Mouse (Mus musculus): Measurements from ENCODE around the gene Kif9. TPM values are rescaled to one million over a fixed set of nuclear protein-coding genes. Genes with fewer than 3 reads are reported as not detected.
A peak's percentile ranks its signal among the peaks of the same experiment; 100 is the strongest.

The Kif9 gene
- total RNA-seq, 1 experiment, result 0.71 TPM

DNA sequence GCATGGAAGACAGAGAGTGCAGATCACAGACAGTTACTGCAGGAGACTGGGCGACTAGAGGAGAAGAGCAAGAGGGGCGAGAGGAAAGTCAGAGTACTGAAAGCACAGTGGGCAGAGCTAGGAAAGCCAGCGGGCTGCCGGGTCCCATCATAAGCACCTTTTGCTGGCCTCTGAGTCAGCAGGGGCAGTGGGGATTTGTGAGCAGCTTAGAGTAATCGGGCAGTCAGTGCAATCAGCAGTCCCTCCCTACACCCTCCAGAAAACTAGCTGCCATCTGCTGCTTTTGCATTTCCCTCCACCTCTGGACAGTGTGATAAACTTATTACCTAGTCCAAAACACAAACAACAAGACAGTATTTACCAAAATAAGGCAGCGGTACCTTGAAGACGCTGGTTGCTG, 14.4 kb upstream of the Kif9 start:
- H3K27ac ChIP-seq (ENCODE audit: insufficient read depth, low read depth, low read length, poor library complexity, severe bottlenecking), result no peak overlapping the region
- no peak overlapping the region for H3K9ac ChIP-seq (ENCODE audit: insufficient read depth, low read depth, low read length, poor library complexity, severe bottlenecking)
- DNase-seq (ENCODE audit: low read depth, low spot score), result no peak
- H3K4me3 ChIP-seq (ENCODE audit: insufficient read depth in 1 of 2, low read depth in 1 of 2, low read length in 2 of 2, poor library complexity in 1 of 2, severe bottlenecking in 1 of 2), result no peak overlapping the region
- in situ Hi-C loops (cut with MboI; ENCODE audit: low sequenced_read_pairs in 2 of 2, unreplicated experiment in 2 of 2), result no loop called here
- TF ChIP-seq HCFC1 (IDR thresholded peaks at IDR 0.05; ENCODE audit: borderline replicate concordance, insufficient read depth, low read length) (no peak), ZC3H11A (IDR thresholded peaks at IDR 0.05; ENCODE audit: borderline replicate concordance, low read depth, low read length) (no peak), MAFK (IDR thresholded peaks at IDR 0.05; ENCODE audit: insufficient read depth, low read depth, low read length) (no peak), ZNF384 (IDR thresholded peaks at IDR 0.05; ENCODE audit: low read depth, low read length) (no peak), CHD2 (IDR thresholded peaks at IDR 0.05; ENCODE audit: low read depth, low read length) (no peak)
- H3K4me1 ChIP-seq (ENCODE audit: control insufficient read depth in 2 of 2, insufficient read depth in 2 of 2, low read length in 2 of 2, poor library complexity in 1 of 2), result no peaks in the 10 kb centered on the region
- no peaks in the 10 kb centered on the region for H3K9me3 ChIP-seq (ENCODE audit: control insufficient read depth, insufficient read depth, low read depth, low read length)
- H3K36me3 ChIP-seq (ENCODE audit: control insufficient read depth, insufficient read depth, low read length, poor library complexity, severe bottlenecking), result no peaks in the 10 kb centered on the region

DNA sequence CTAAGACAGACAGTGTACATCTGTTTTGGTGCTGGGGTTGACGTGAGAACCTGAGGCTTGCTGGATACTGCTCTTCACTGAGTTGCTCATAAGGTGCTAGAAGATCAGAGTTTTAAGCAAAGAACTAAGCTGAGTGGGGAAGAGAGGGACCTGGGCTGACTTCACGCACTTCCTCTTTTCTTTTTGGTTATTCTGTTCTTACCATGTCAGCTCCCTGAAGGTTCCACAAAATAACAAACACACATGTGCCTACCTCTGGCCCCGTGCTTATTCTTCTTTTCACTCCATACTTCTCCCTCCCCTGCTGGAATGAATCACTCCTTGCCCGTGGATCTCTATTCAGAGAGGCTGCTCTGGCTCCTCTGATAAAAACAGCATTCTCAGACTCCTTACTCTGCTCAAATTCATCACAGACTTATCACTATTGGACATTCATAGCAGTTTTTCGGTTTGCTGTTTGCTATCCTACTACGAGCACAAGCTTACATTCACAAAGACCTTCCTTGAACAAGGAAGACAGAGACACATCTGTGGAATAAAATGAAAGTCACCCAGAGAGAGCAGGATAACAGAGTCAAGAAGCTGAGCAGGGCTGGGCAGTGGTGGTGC, 12.7 kb upstream of the Kif9 start:
- in situ Hi-C loops (cut with MboI; ENCODE audit: low sequenced_read_pairs in 2 of 2, unreplicated experiment in 2 of 2), result no loop called here
- Histone ChIP-seq H3K9me3 (ENCODE audit: control insufficient read depth, insufficient read depth, low read depth, low read length) (no peaks in the 10 kb centered on the region), H3K4me1 (ENCODE audit: control insufficient read depth in 2 of 2, insufficient read depth in 2 of 2, low read length in 2 of 2, poor library complexity in 1 of 2) (no peaks in the 10 kb centered on the region), H3K27ac (ENCODE audit: insufficient read depth, low read depth, low read length, poor library complexity, severe bottlenecking) (no peak overlapping the region), H3K36me3 (ENCODE audit: control insufficient read depth, insufficient read depth, low read length, poor library complexity, severe bottlenecking) (no peaks in the 10 kb centered on the region), H3K4me3 (ENCODE audit: insufficient read depth in 1 of 2, low read depth in 1 of 2, low read length in 2 of 2, poor library complexity in 1 of 2, severe bottlenecking in 1 of 2) (no peak overlapping the region), H3K9ac (ENCODE audit: insufficient read depth, low read depth, low read length, poor library complexity, severe bottlenecking) (no peak overlapping the region)
- no peak for DNase-seq (ENCODE audit: low read depth, low spot score)
- TF ChIP-seq HCFC1 (IDR thresholded peaks at IDR 0.05; ENCODE audit: borderline replicate concordance, insufficient read depth, low read length) (no peak), MAFK (IDR thresholded peaks at IDR 0.05; ENCODE audit: insufficient read depth, low read depth, low read length) (no peak), CHD2 (IDR thresholded peaks at IDR 0.05; ENCODE audit: low read depth, low read length) (no peak), ZNF384 (IDR thresholded peaks at IDR 0.05; ENCODE audit: low read depth, low read length) (no peak), ZC3H11A (IDR thresholded peaks at IDR 0.05; ENCODE audit: borderline replicate concordance, low read depth, low read length) (no peak)

DNA sequence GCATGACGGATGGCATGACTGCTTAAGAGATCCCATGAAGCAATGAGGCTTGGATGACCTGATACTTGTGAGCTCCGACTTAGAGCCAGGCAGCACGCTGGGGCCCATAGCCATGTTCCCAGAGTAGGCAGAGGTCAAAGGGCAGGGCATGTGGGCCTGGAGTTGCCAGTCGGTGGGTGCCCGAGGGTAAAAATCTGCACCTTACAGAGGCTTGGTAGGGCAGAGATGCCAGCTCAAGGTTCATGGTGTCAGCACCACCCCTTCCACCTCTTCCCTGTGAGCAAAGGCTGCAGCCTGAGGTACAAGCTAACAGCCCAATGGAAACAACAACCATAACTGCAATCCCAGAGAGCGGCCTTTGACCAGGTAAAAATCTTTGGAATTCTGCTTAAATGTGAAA, 11.4 kb upstream of the Kif9 start:
- in situ Hi-C loops (cut with MboI; ENCODE audit: low sequenced_read_pairs in 2 of 2, unreplicated experiment in 2 of 2), result no loop called here
- no peak for TF ChIP-seq ZNF384 (IDR thresholded peaks at IDR 0.05; ENCODE audit: low read depth, low read length)
- no peak for TF ChIP-seq MAFK (IDR thresholded peaks at IDR 0.05; ENCODE audit: insufficient read depth, low read depth, low read length)
- Histone ChIP-seq H3K27ac (ENCODE audit: insufficient read depth, low read depth, low read length, poor library complexity, severe bottlenecking) (no peak overlapping the region), H3K4me1 (ENCODE audit: control insufficient read depth in 2 of 2, insufficient read depth in 2 of 2, low read length in 2 of 2, poor library complexity in 1 of 2) (no peaks in the 10 kb centered on the region), H3K4me3 (ENCODE audit: insufficient read depth in 1 of 2, low read depth in 1 of 2, low read length in 2 of 2, poor library complexity in 1 of 2, severe bottlenecking in 1 of 2) (no peak overlapping the region), H3K9ac (ENCODE audit: insufficient read depth, low read depth, low read length, poor library complexity, severe bottlenecking) (no peak overlapping the region), H3K9me3 (ENCODE audit: control insufficient read depth, insufficient read depth, low read depth, low read length) (no peaks in the 10 kb centered on the region), H3K36me3 (ENCODE audit: control insufficient read depth, insufficient read depth, low read length, poor library complexity, severe bottlenecking) (no peaks in the 10 kb centered on the region)
- no peak for DNase-seq (ENCODE audit: low read depth, low spot score)

DNA sequence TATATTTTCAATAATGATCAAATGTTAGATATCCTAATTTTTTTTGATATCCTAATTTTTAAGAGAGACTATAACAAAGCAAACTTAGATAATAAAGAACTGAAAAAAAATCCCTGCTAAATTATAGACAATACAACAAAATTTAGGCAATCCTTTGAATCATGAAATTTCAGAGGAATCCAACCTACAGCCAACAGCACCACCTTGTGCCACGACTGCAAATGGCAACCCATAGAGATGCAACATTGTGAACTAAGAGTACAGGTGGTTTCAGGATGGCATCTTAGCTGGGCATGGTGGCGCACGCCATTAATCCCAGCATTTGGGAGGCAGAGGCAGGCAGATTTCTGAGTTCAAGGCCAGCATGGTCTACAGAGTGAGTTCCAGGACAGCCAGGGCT, 10.6 kb upstream of the Kif9 start:
- Histone ChIP-seq H3K9me3 (ENCODE audit: control insufficient read depth, insufficient read depth, low read depth, low read length) (no peaks in the 10 kb centered on the region), H3K9ac (ENCODE audit: insufficient read depth, low read depth, low read length, poor library complexity, severe bottlenecking) (no peak overlapping the region), H3K27ac (ENCODE audit: insufficient read depth, low read depth, low read length, poor library complexity, severe bottlenecking) (no peak overlapping the region), H3K4me3 (ENCODE audit: insufficient read depth in 1 of 2, low read depth in 1 of 2, low read length in 2 of 2, poor library complexity in 1 of 2, severe bottlenecking in 1 of 2) (no peak overlapping the region), H3K4me1 (ENCODE audit: control insufficient read depth in 2 of 2, insufficient read depth in 2 of 2, low read length in 2 of 2, poor library complexity in 1 of 2) (no peaks in the 10 kb centered on the region), H3K36me3 (ENCODE audit: control insufficient read depth, insufficient read depth, low read length, poor library complexity, severe bottlenecking) (no peaks in the 10 kb centered on the region)
- in situ Hi-C loops (cut with MboI; ENCODE audit: low sequenced_read_pairs in 2 of 2, unreplicated experiment in 2 of 2), result no loop called here
- TF ChIP-seq ZNF384 (IDR thresholded peaks at IDR 0.05; ENCODE audit: low read depth, low read length) (no peak), HCFC1 (IDR thresholded peaks at IDR 0.05; ENCODE audit: borderline replicate concordance, insufficient read depth, low read length) (no peak), MAFK (IDR thresholded peaks at IDR 0.05; ENCODE audit: insufficient read depth, low read depth, low read length) (no peak), ZC3H11A (IDR thresholded peaks at IDR 0.05; ENCODE audit: borderline replicate concordance, low read depth, low read length) (no peak), CHD2 (IDR thresholded peaks at IDR 0.05; ENCODE audit: low read depth, low read length) (no peak)
- DNase-seq (ENCODE audit: low read depth, low spot score), result no peak

DNA sequence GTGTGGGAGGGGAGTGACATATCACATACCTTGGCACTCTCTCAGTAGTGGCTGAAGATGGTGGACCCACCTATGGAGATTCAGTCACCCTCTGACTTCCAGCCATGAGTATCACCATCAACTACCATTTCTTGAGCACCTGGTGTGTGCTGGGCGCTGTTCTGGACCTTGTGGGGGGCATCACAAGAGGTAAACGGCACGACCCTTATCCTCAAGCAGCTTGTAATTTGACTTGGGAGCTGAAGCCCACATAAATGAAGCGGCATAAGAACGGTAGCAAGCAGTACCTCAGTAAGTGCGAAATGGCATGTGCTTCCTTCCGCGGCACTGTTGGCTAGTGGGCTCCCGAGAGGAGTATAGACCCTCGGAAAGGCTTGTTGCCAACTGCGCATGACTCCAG, 1.2 kb downstream of the Kif9 start:
- in situ Hi-C loops (cut with MboI; ENCODE audit: low sequenced_read_pairs in 2 of 2, unreplicated experiment in 2 of 2), result no loop called here
- H3K27ac ChIP-seq (ENCODE audit: insufficient read depth, low read depth, low read length, poor library complexity, severe bottlenecking), result no peak overlapping the region

More for the DNA sequence above, 1.2 kb downstream of the Kif9 start:
- Histone ChIP-seq H3K9me3 (ENCODE audit: control insufficient read depth, insufficient read depth, low read depth, low read length) (no peaks in the 10 kb centered on the region), H3K4me3 (ENCODE audit: insufficient read depth in 1 of 2, low read depth in 1 of 2, low read length in 2 of 2, poor library complexity in 1 of 2, severe bottlenecking in 1 of 2) (0 out of 4 replicates have a peak overlapping the region, but pooled peaks of 1 of the 2 experiments have one; percentile 12), H3K9ac (ENCODE audit: insufficient read depth, low read depth, low read length, poor library complexity, severe bottlenecking) (no peak overlapping the region), H3K4me1 (ENCODE audit: control insufficient read depth in 2 of 2, insufficient read depth in 2 of 2, low read length in 2 of 2, poor library complexity in 1 of 2) (0 out of 4 replicates have a peak, but pooled peaks cover 0 to 2% of the 10 kb centered on the region in 2 experiments), H3K36me3 (ENCODE audit: control insufficient read depth, insufficient read depth, low read length, poor library complexity, severe bottlenecking) (no peaks in the 10 kb centered on the region)
- DNase-seq (ENCODE audit: low read depth, low spot score), result no peak
- TF ChIP-seq MAFK (IDR thresholded peaks at IDR 0.05; ENCODE audit: insufficient read depth, low read depth, low read length) (no peak), ZNF384 (IDR thresholded peaks at IDR 0.05; ENCODE audit: low read depth, low read length) (no peak)
